Mouse (Mus musculus): ENCODE measurements at regions not wholly inside any gene's neighbourhood (a gene's known extent, or its start where the extent isn't known, plus 50 kb on each side); places are given as distances from the start of the nearest gene placed in this dataset.

DNA sequence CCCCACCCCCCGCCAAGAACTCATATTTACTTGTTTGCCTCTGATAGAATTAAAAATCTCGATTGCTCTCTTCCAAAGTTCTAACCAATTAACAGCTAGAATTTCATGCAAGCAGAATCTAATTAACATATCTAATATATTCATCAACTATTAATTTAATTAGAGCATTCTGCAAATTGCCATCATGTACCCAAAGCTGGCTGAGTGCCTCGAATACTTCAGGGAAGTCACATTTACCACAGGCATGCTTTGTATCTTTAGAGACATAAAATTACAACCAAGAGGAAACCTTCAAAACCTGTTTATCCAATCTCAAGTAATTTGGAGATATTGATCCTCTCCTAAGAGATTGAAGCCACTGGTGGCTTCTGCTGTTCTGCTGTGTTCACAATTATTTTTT lies 401.6 kb upstream of the Nmur2 start:
- DNase-seq: no peak

DNA sequence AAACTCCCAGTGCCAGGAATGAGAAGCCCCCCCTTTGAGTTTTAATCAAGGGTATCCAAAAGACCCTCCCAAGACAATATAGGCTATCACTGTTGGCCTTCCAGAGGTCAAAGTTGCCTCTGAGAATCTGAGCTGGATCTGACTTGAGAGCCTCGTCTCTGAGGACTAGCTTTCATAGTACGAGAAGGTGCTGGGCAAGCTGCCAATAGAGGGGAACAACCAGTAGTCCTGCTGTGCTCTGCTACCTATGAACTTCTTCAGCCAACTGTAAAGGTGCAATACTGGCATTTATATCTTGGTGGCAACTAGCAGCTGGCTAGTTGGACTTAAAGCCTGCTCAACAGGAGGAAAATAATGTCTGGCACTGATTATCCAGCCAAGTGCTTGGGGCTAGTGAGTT lies 400.3 kb upstream of the Nmur2 start:
- no peak for DNase-seq

DNA sequence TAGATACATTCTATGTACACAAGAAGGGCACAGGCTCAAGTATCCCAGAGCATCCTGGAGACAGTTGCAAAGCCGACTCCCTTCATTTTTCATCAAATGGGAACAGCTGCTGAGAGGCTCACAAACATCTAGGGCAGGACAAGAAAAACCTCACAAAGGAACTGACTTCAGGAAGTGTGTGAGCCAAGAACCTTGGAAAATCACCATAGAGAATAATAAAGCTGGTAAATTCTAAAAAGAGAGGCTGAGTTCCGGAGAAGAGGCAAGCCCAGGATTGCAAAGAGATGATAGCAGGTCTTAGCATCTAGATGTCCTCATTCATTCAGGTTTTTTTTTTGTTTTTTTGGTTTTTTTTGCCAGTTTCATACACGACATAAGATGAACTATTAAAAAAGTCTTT lies 390.3 kb upstream of the Nmur2 start:
- no peak for DNase-seq

DNA sequence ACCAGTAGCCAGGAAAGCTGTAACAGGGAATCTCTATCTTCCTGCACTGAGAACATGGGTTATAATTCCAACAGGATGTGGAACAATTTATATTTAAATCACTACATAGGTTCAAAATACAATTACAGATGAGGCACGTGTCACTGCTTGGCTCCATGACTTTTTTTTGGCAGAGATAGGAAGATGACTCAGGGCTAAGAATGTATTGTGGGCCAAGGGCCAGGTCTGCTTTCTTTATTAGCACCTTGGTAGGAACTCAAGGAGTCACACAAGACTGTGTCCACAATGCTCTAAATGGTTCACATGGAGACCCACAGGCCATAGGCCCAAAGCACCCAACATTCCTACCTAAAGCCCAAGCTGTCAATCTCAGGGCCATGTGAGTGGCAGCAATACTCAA lies 344.0 kb upstream of the Nmur2 start:
- DNase-seq: no peak

DNA sequence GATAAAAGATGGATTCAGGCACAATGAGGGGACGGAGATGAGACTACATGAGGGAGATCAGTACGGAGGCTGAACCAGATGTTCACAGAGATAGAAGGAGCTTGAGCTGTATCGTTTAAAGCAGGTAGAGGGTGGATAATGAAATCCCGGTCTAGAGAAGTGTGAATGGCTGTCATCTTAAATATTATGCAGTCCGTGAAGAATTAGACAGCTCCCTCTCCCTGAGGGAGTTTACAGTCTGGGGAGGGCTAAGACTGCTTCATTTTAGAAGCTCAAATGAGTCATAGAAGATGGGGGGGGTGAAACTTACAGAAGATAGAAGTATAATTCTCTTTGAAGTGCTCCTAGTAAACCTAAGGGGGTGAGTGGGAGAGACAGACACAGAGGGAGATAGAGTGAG lies 336.7 kb upstream of the Nmur2 start:
- DNase-seq: no peak

DNA sequence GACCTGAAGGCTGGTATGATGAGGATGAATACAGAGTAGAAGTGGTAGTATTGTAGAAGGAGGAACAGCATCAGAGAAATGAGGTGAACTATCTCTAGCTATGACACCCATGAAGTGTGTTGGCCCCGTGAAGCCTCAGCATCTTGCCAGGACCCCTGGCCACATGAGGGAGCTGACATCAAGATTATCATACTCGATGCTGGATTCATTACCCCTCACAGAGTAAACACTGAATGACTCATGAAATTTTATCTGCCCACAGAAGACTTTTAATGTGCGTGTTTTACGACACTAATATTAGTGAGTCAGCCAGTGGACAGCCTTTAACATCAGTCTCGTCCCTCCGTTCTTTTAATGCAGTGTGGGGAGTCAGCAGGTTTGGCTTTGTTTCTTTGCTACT lies 333.5 kb upstream of the Nmur2 start:
- peak in 1 of 2 experiments; percentile 1 for DNase-seq

DNA sequence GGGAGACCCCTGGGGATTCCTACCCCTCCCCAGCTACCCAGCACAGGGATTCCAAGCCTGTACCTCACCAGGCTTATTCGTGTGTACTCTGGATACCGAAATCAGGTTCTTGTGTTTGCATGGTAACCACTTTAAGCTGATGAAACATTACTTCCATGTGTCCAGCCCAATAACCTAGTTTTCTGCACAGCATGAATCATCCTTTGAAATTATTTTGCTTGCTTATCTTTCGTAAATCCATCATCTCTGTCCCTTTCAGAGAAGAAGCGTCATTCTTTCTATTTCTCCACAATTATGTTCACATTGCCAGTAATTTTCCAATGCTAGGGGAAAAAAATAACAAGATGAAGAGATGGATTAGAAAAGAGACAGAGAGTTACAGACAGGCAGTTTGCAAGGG lies 332.8 kb upstream of the Nmur2 start:
- no peak for DNase-seq

DNA sequence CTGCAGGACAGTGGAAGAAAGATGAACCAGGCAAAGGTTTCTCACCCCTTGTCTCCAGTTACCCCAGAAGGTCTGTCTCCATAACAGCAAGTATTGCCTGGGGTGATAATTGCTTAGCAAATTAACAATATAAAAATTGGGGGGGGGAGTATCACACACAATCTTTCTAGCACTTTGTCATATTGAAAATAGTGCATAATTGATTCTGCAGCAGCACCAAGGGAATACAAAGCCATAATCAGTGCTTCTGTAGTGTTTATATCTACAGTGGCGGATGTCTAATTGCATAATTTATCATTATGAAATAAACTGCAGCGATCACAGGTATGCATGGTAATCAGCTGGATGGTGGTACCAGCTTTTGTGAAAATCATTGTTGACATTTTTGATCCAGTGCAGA lies 316.9 kb upstream of the Nmur2 start:
- DNase-seq: no peak

DNA sequence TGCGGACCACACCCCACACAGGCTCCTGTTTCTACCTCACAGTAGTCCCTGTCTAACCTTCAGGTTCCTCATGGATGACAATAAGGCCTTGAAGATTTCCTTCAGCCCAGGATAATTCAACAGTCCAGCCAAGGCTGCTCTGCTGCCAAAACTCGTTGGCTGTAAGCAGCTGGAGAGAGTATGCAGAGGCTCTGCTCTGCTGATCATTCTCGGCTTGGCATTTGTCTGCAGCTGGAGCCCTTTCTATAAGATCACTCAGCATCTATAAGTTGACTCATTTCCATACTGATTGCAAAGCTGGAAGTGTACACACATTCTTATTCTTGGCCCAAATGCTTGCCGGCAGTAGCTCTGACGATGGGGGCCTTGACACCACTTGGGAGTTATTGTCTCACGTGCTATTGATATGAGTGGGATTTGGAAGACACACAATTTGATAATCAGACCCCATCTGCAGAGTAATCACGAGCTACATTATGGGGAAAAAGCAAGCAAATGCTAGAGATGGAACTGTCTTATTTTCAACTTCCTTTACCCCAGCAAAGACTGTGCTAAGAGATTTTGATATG lies 311.1 kb upstream of the Nmur2 start:
- no peak for DNase-seq

DNA sequence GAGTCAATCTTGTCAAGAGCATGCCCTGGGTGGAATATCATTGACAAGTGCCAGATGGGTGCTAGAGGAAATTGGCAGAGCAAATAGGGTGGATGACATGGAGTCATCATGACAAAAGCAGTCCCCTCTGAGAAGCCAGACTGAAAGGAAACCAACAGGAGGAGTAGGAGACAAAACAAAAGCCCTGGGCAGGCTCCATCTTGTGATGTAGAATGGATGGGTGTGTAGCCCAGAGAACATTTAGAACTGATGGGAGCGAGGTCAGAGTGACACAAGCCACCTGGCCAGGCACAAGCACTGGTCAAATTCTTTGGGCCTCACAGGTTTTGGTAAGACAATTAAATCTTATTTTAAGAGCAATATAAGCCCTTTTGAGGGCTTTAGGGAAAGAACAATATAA lies 310.4 kb upstream of the Nmur2 start:
- no peak for DNase-seq

DNA sequence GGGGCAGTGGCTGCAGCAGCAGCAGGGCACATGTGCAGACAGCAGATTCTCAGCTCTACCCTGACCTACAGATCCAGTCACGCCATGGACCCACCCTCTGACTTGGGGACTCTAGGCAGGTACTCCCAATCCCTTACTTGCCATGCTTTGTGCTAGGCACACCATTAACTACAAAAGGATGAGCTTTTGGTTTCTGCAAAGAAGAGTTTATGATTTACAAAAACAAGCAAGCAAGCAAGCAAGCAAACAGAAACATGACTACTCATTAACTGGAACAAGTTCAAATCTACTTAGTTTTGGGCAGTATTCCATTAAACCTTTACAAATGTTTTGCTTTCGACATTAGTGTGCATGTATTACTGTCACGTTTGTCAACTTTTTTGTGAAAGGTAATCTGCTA lies 309.0 kb upstream of the Nmur2 start:
- DNase-seq: no peak

DNA sequence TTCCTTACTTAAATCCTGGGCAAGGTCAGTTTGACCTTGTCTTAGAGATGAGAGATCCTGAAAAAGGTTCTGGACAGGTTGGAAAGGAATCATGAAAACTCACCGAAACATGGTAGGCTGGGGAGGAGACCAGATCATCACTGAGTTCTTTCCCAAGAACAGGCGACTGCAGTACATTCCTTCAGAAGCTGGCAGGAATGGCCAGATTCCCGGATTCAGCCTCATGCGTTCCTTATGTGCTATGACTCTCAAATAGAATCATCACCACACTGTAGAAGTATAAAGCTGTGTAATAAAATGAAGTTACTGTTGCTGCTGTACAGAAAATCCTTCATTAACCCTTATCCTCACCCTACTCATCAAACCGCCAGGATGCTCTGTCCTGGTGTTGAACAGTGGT lies 307.6 kb upstream of the Nmur2 start:
- DNase-seq: no peak

DNA sequence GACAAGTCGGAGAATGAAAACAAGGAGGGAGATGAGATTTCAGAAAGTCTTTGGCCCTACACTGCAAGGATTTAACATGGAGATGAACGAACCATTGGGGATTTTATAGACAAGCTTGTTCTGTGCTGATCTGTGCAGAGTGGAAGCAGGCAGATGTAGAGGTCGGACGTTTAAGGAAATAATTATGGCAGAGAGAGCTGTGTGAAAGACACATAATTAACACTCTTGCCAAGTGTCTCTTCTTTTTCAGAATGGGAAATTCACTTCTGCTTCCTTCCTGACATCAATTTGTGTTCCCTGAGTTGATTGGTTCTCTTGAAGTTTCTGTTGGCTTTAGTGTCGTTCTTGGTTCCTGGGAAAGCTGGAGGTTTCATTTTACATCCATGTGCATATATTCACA lies 302.3 kb upstream of the Nmur2 start:
- DNase-seq: no peak

DNA sequence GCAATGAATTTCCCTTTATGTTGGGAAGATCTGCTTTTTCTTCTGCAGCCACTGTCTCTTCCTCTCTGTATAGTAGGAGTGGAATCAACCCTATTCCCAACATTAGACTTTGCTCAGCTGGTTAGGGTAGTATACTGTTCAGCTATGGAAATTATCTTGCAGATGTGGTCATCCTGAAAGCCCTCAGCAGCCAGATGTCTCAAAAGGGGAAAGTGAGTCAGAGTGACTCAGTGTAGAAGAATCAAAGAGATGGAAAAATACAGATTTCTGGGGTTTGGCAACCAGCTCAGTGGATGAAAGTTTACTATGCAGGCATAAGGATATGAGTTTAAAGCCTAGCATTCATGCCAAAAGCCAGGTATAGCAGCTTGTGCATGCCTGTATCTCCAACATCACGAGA lies 300.9 kb upstream of the Nmur2 start:
- DNase-seq: no peak

DNA sequence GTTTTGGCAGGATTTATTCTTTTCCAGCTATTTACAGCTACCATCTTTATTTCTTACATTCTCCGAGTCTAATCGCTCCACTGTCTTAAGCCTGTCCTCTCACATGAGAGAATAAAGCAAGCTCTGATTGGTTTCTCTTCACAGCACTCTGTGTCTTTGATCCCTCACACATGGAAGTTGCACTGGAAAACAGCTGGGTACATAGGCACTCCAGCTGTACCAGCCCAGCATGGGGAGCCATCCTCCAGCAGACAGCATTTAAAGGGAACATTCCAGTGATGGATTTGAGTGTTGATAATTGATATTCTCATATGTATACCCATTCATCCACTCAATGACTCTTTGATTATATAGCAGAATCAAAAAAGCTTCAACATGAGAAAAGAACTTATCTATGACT lies 300.2 kb upstream of the Nmur2 start:
- DNase-seq: no peak

DNA sequence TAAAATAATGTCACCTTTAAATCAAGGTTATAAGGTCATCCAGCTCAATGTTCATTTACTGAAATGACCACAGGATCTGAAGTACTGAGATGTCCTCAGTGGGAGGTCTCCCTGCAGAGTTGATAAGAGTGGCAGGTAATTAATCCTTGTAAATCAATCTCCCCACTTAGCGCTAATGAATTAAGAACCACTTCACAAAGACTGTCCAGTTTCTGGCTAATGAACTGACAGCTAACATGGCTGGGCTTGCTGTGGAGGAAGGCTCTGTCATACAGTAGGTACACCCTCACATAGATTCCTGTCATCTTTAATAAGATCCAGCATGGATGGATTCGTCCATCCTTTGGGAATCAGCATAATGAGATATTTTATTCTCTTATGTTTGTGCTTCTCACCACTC lies 297.7 kb upstream of the Nmur2 start:
- no peak for DNase-seq

DNA sequence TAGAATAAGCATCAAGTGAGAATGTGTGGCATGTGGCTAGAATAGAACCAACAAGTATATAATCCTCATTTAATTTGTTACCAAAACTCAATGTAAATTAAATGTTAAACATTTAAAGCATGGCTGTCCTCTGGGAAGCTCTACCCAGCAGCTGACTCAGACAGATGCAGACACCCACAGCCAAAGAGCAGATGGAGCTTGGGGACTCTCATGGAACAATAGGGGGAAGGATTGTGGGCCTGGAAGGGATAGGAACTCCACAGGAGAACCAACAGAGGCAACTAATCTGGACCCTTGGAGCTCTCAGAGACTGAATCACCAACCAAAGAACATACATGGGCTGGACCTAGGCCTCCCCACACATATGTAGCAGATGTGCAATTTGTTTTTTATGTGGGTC lies 295.1 kb upstream of the Nmur2 start:
- no peak for DNase-seq

DNA sequence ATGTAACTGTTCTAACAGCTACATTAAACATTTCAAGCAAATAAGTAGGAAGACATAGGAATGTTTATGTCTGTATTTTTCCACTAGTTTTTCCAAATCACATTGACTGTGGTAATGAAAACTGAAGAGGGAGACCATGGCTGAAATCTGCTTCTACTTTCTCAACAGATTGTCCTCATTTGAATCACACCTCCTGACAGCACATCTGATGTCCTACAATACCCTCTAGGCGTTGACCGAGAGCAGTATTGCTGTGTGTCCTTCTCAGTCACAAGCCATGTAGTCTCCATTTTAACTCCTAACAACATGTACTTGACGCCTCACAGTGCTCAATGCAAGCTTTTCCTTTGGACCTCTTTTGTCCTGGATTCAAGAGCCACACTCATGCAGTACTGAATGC lies 279.5 kb upstream of the Nmur2 start:
- no peak for DNase-seq

DNA sequence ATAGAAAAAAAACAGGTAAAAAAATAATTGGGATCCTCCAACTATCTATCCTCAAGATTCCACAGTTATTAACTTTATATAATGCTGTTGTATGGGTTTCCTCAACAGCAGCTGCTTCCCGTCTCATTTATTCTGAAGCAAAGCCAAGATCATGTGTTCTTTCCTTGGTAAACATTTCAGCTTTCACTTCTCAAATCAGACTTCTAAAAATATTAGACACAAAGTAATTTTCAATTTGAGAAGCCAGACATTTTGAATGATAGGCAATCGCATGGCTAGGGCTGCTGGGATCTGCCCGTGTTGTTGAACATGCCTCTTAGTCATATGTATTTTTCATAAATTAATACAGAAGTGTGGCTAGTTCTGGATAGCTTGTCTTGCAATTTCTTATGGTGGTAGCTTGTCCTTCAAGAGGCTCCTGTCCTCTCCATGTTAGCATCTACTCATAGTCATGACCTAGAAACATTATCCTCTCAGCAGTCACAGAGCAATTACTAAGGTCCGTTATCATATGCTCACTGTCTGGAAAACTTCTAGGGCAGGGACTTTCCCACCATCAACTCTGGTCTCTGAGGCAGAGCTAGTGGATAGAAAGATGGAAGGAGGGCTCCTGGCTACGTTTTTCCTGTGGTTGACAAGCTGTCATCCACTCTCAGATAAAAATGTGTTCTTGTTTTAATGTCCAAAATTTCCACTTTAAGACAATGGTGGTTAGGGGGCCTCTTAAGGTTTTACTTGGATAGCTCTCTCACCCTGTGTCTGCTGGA lies 274.6 kb upstream of the Nmur2 start:
- no peak for DNase-seq

DNA sequence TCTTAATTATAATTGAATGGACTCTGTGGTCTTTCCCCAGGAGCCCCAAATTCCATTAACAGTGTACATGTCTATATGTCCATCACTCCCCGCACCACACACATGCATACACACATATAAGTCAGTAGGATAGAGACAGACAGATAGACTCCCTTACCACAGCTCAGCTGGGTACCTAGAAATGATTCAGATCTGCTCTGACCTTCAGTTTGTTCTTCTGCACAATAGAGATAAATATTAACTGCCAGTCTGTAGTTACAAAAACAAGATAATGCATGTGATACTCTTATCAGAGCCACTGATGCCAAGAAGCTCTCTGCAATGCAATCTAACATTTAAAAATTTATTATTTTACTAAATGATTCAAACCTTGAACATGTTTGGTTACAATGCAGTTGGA lies 268.7 kb upstream of the Nmur2 start:
- DNase-seq: no peak

DNA sequence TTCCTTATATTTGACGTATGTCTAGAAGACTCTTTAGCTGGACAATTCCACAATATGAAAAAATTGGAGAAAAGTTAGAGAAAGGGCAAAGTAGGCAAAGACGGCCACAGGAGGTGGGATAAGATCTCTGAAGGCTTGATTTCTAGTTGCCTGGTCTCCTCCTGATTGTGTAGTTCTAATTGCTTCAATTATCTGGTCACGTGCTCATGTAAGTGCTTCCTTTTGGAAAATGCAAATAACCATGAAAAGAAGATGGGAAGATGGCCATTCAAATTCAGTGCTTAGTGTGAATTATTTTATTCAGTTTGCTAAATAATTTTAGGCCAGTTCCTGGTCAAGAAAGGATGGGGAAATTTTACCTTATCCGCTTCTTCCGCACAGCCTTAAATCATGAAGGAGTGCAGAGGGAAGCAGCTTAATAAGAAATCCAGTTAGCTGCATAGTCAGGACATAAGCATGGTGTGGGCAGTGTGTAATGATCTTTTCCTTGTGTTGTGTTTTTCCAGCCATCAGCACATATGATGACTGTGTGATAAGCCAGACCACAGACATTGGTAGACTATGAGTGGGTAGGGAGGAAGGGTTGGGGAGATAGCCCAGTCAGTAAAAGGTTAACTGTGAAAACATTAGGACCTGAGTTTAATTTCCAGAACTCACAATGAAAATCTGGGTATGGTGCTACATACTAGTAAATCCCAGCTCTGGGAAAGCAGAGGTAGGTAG lies 267.7 kb upstream of the Nmur2 start:
- no peak for DNase-seq

DNA sequence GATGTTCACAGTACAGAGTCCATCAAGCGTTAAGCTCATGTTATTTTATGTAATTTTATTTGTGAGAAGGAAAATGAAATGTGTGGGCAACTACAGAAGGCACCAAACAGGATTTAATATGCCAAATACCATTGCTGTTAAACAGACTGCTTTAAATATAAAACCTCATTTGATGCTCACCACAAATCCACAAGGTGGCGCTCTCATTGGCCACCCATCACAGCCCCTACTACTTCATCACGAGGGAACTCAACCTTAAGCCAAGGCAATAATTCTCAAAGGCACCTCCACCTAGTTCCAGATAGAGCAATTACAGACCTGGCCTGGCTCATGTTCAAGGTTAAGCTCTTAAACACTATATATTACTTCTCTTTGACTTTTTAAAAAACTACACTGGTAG lies 266.2 kb upstream of the Nmur2 start:
- no peak for DNase-seq

DNA sequence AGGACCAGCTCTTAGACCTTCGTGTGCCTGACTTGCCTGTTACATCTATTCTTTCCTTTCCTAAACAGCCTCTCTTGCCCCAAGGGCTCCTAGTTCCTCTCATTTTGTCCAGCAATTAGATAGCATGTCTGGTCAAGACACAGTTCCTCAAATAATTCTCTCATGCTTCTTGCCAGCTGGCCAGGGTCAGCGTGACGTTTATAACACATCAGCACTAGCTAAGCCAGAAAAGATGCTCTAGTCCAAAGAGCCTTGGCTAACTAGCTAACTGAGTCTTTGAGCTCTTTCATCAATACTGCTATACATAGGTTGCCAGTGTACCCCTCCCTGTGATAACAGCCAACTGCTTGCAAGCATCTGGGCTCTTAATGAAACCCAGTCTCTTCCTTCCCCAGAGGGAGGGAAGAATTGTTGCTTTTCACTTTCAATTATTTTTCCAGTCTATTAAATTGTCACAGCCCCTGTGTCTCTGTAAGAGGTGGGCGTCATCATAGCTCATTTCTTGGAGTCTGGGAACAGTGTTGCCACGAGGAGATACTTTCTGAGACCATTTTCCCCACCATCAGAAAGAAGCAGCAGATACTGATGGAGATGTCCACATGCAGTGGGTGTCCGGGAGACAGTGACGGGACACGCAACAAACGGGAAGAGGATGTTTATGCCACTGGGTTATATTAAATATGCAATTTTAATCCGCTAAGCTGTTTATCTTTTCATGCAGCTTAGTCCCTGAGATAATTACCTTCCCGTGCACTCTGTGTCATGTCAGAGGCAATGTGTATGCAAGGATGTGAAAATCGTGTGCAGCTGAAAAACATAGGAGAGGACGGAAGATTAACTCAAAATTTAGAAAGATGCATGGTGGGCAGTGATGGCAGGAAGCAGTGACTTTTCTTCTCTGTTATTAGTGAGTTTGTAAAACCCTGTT lies 250.1 kb upstream of the Nmur2 start:
- DNase-seq: no peak

Measured in cerebellum, adult 18-20 months (tissue).